Mouse (Mus musculus): Measurements from ENCODE around the gene Txnrd1. TPM values are rescaled to one million over a fixed set of nuclear protein-coding genes. Genes with fewer than 3 reads are reported as not detected.

Txnrd1 gene
- polyA plus RNA-seq, 1 experiment from 2014 or later = 98.3 TPM

- H3K4me2 ChIP-seq (replicated peaks; ENCODE audit: low read depth, low read length) = no peak overlapping the region
- H3K36me3 ChIP-seq (ENCODE audit: control insufficient read depth, insufficient read depth, low read length) = no peaks in the 10 kb centered on the region
- no peak overlapping the region for H3K9ac ChIP-seq (replicated peaks; ENCODE audit: low read depth, low read length)
- H3K27me3 ChIP-seq (ENCODE audit: control insufficient read depth, insufficient read depth, low read length) = no peaks in the 10 kb centered on the region
- H3K4me3 ChIP-seq (ENCODE audit: low read depth, low read length) = no peak overlapping the region
- H3K27ac ChIP-seq (ENCODE audit: low read length) = no peak overlapping the region
- H3K4me1 ChIP-seq (ENCODE audit: control insufficient read depth, insufficient read depth, low read length) = no peaks in the 10 kb centered on the region
- 73% methylated on average over 16 of the region's 16 CpGs for WGBS
- H3K9me3 ChIP-seq (ENCODE audit: control insufficient read depth, low read depth, low read length) = no peaks in the 10 kb centered on the region
- ATAC-seq (ENCODE audit: insufficient number of reproducible peaks, insufficient read depth, low FRiP score, low read depth) = no peak
Observed at GRCm38 (mm10) chr10:82849686-82850353, 16.1 kb downstream of the Txnrd1 start.

GRCm38 (mm10) chr10:82850354-82850752 lies 16.6 kb downstream of the Txnrd1 start:
- no peaks in the 10 kb centered on the region for H3K27me3 ChIP-seq (ENCODE audit: control insufficient read depth, insufficient read depth, low read length)
- H3K4me2 ChIP-seq (replicated peaks; ENCODE audit: low read depth, low read length) = no peak overlapping the region
- no peaks in the 10 kb centered on the region for H3K9me3 ChIP-seq (ENCODE audit: control insufficient read depth, low read depth, low read length)
- 86% methylated on average over 5 of the region's 5 CpGs for WGBS
- H3K4me3 ChIP-seq (ENCODE audit: low read depth, low read length) = no peak overlapping the region
- no peaks in the 10 kb centered on the region for H3K4me1 ChIP-seq (ENCODE audit: control insufficient read depth, insufficient read depth, low read length)
- H3K27ac ChIP-seq (ENCODE audit: low read length) = no peak overlapping the region
- no peak overlapping the region for H3K9ac ChIP-seq (replicated peaks; ENCODE audit: low read depth, low read length)
- H3K36me3 ChIP-seq (ENCODE audit: control insufficient read depth, insufficient read depth, low read length) = no peaks in the 10 kb centered on the region
- no peak for ATAC-seq (ENCODE audit: insufficient number of reproducible peaks, insufficient read depth, low FRiP score, low read depth)

GRCm38 (mm10) chr10:82851751-82852150 lies 18.0 kb downstream of the Txnrd1 start:
- H3K4me3 ChIP-seq (ENCODE audit: low read depth, low read length) = no peak overlapping the region
- 87% methylated on average over 6 of the region's 6 CpGs for WGBS
- H3K36me3 ChIP-seq (ENCODE audit: control insufficient read depth, insufficient read depth, low read length) = no peaks in the 10 kb centered on the region
- H3K4me1 ChIP-seq (ENCODE audit: control insufficient read depth, insufficient read depth, low read length) = no peaks in the 10 kb centered on the region
- no peak overlapping the region for H3K9ac ChIP-seq (replicated peaks; ENCODE audit: low read depth, low read length)
- ATAC-seq (ENCODE audit: insufficient number of reproducible peaks, insufficient read depth, low FRiP score, low read depth) = no peak
- H3K4me2 ChIP-seq (replicated peaks; ENCODE audit: low read depth, low read length) = no peak overlapping the region
- no peaks in the 10 kb centered on the region for H3K27me3 ChIP-seq (ENCODE audit: control insufficient read depth, insufficient read depth, low read length)
- H3K9me3 ChIP-seq (ENCODE audit: control insufficient read depth, low read depth, low read length) = no peaks in the 10 kb centered on the region
- no peak overlapping the region for H3K27ac ChIP-seq (ENCODE audit: low read length)

GRCm38 (mm10) chr10:82858032-82858680 lies 24.4 kb downstream of the Txnrd1 start:
- peak overlapping the region; percentile 79 for H3K4me2 ChIP-seq (replicated peaks; ENCODE audit: low read depth, low read length)
- no peaks in the 10 kb centered on the region for H3K27me3 ChIP-seq (ENCODE audit: control insufficient read depth, insufficient read depth, low read length)
- no peaks in the 10 kb centered on the region for H3K9me3 ChIP-seq (ENCODE audit: control insufficient read depth, low read depth, low read length)
- H3K4me3 ChIP-seq (ENCODE audit: low read depth, low read length) = peak overlapping the region; percentile 74
- WGBS = 52% methylated on average over 10 of the region's 10 CpGs
- no peak overlapping the region for H3K9ac ChIP-seq (replicated peaks; ENCODE audit: low read depth, low read length)
- ATAC-seq (ENCODE audit: insufficient number of reproducible peaks, insufficient read depth, low FRiP score, low read depth) = no peak
- peaks cover 8% of the 10 kb centered on the region; the same call in 1 of the 2 replicates for H3K4me1 ChIP-seq (ENCODE audit: control insufficient read depth, insufficient read depth, low read length)
- peak overlapping the region; percentile 89; the same call in 1 of the 2 replicates for H3K27ac ChIP-seq (ENCODE audit: low read length)
- no peaks in the 10 kb centered on the region for H3K36me3 ChIP-seq (ENCODE audit: control insufficient read depth, insufficient read depth, low read length)

- Histone ChIP-seq H3K27me3 (ENCODE audit: control insufficient read depth, insufficient read depth, low read length) (no peaks in the 10 kb centered on the region), H3K27ac (ENCODE audit: low read length) (peak overlapping the region; percentile 89), H3K36me3 (ENCODE audit: control insufficient read depth, insufficient read depth, low read length) (no peaks in the 10 kb centered on the region), H3K4me3 (ENCODE audit: low read depth, low read length) (peak overlapping the region; percentile 74), H3K9ac (replicated peaks; ENCODE audit: low read depth, low read length) (peak overlapping the region; percentile 50), H3K4me1 (ENCODE audit: control insufficient read depth, insufficient read depth, low read length) (peaks cover 12% of the 10 kb centered on the region; the same call in 1 of the 2 replicates), H3K9me3 (ENCODE audit: control insufficient read depth, low read depth, low read length) (no peaks in the 10 kb centered on the region), H3K4me2 (replicated peaks; ENCODE audit: low read depth, low read length) (peak overlapping the region; percentile 79)
- peak; percentile 85 for ATAC-seq (ENCODE audit: insufficient number of reproducible peaks, insufficient read depth, low FRiP score, low read depth)
- WGBS = under 1% methylated on average over 49 of the region's 49 CpGs
Observed at GRCm38 (mm10) chr10:82858691-82859532, 25.2 kb downstream of the Txnrd1 start.

- H3K4me2 ChIP-seq (replicated peaks; ENCODE audit: low read depth, low read length) = peak overlapping the region; percentile 79
- H3K4me1 ChIP-seq (ENCODE audit: control insufficient read depth, insufficient read depth, low read length) = peaks cover 12% of the 10 kb centered on the region; the same call in 1 of the 2 replicates
- H3K4me3 ChIP-seq (ENCODE audit: low read depth, low read length) = peak overlapping the region; percentile 74
- no peak for ATAC-seq (ENCODE audit: insufficient number of reproducible peaks, insufficient read depth, low FRiP score, low read depth)
- peak overlapping the region; percentile 50 for H3K9ac ChIP-seq (replicated peaks; ENCODE audit: low read depth, low read length)
- H3K27me3 ChIP-seq (ENCODE audit: control insufficient read depth, insufficient read depth, low read length) = no peaks in the 10 kb centered on the region
- no peaks in the 10 kb centered on the region for H3K9me3 ChIP-seq (ENCODE audit: control insufficient read depth, low read depth, low read length)
- H3K27ac ChIP-seq (ENCODE audit: low read length) = peak overlapping the region; percentile 89
- under 1% methylated on average over 8 of the region's 8 CpGs for WGBS
- peaks cover under 1% of the 10 kb centered on the region; the same call in 1 of the 2 replicates for H3K36me3 ChIP-seq (ENCODE audit: control insufficient read depth, insufficient read depth, low read length)
Observed at GRCm38 (mm10) chr10:82859533-82859915, 25.8 kb downstream of the Txnrd1 start.

GRCm38 (mm10) chr10:82860181-82860928 lies 26.6 kb downstream of the Txnrd1 start:
- peak overlapping the region; percentile 50 for H3K9ac ChIP-seq (replicated peaks; ENCODE audit: low read depth, low read length)
- H3K36me3 ChIP-seq (ENCODE audit: control insufficient read depth, insufficient read depth, low read length) = peaks cover 3% of the 10 kb centered on the region; the same call in 1 of the 2 replicates
- peak; percentile 64 for ATAC-seq (ENCODE audit: insufficient number of reproducible peaks, insufficient read depth, low FRiP score, low read depth)
- H3K27ac ChIP-seq (ENCODE audit: low read length) = peak overlapping the region; percentile 89
- under 1% methylated on average over 50 of the region's 50 CpGs for WGBS
- H3K4me1 ChIP-seq (ENCODE audit: control insufficient read depth, insufficient read depth, low read length) = peaks cover 12% of the 10 kb centered on the region; the same call in 1 of the 2 replicates
- peak overlapping the region; percentile 74 for H3K4me3 ChIP-seq (ENCODE audit: low read depth, low read length)
- H3K27me3 ChIP-seq (ENCODE audit: control insufficient read depth, insufficient read depth, low read length) = no peaks in the 10 kb centered on the region
- H3K9me3 ChIP-seq (ENCODE audit: control insufficient read depth, low read depth, low read length) = no peaks in the 10 kb centered on the region
- peak overlapping the region; percentile 79 for H3K4me2 ChIP-seq (replicated peaks; ENCODE audit: low read depth, low read length)

Measured in stomach, embryonic 14.5 days (tissue).